11 mouse cellular contexts compared by ENCODE assay signal in genomic region chr13:94159478-94160220, GRCm38 (mm10).
DNase-seq lines count a peak whose midpoint lies in the region; ATAC-seq and TF ChIP-seq lines count a peak whose summit lies in the region.
"Had no signal": no experiment of that assay in that cellular context is flagged by ENCODE, and none has a peak within 500 bp of the region (broad histone marks: within the 10 kb centered on the region; RNA-seq: fewer than 3 reads in every experiment).

No protein-coding gene starts in this region.

- peak; percentile 38 for DNase-seq in kidney, adult 8-10 months
- no peak for DNase-seq in kidney, postnatal 4 days
- DNase-seq in kidney, adult 9 months: peak; percentile 50
- no peak for DNase-seq in hindbrain, postnatal 0 days (ENCODE audit: low spot score)
- no peak for DNase-seq in thymus, adult 2 months
- DNase-seq: right cerebral cortex, postnatal 4 days; thymus, adult 18-20 months had no signal

- no peak for ATAC-seq in embryonic facial prominence, embryonic 12.5 days (ENCODE audit: insufficient number of reproducible peaks, insufficient read depth, low FRiP score, low TSS enrichment)
- no peak for ATAC-seq in hindbrain, postnatal 0 days

- no peaks in the 10 kb centered on the region for H3K9me3 ChIP-seq in embryonic facial prominence, embryonic 12.5 days
- no peaks in the 10 kb centered on the region for H3K9me3 ChIP-seq in hindbrain, postnatal 0 days (ENCODE audit: low read length)
- H3K9me3 ChIP-seq: midbrain, embryonic 13.5 days; neural tube, embryonic 15.5 days had no signal

- peak overlapping the region; percentile 81 for H3K27ac ChIP-seq in embryonic facial prominence, embryonic 12.5 days
- H3K27ac ChIP-seq in macrophage: peak overlapping the region; percentile 95
- no peak overlapping the region for H3K27ac ChIP-seq in hindbrain, postnatal 0 days
- no peak overlapping the region for H3K27ac ChIP-seq in thymus, adult 2 months (ENCODE audit: control insufficient read depth, insufficient read depth, low read length)
- H3K27ac ChIP-seq: midbrain, embryonic 13.5 days; neural tube, embryonic 15.5 days had no signal

- 68% methylated on average over 7 of the region's 7 CpGs for WGBS in embryonic facial prominence, embryonic 12.5 days
- 47% methylated on average over 7 of the region's 7 CpGs for WGBS in macrophage (ENCODE audit: missing documents)
- 84% methylated on average over 7 of the region's 7 CpGs for WGBS in hindbrain, postnatal 0 days
- WGBS in thymus, adult 2 months: 91% methylated on average over 7 of the region's 7 CpGs

- no peaks in the 10 kb centered on the region for H3K27me3 ChIP-seq in embryonic facial prominence, embryonic 12.5 days
- no peaks in the 10 kb centered on the region for H3K27me3 ChIP-seq in hindbrain, postnatal 0 days (ENCODE audit: insufficient read depth, low read length)
- no peaks in the 10 kb centered on the region for H3K27me3 ChIP-seq in thymus, adult 2 months (ENCODE audit: control insufficient read depth, insufficient read depth, low read length)
- H3K27me3 ChIP-seq: midbrain, embryonic 13.5 days; neural tube, embryonic 15.5 days had no signal

- H3K4me2 ChIP-seq in embryonic facial prominence, embryonic 12.5 days (replicated peaks): no peak overlapping the region
- H3K4me2 ChIP-seq in hindbrain, postnatal 0 days (ENCODE audit: low read depth, low read length): no peak overlapping the region
- H3K4me2 ChIP-seq: midbrain, embryonic 13.5 days; neural tube, embryonic 15.5 days had no signal

- no peak for TF ChIP-seq CTCF in hindbrain, postnatal 0 days (IDR thresholded peaks at IDR 0.05; ENCODE audit: low read depth)
- TF ChIP-seq CTCF in thymus, adult 2 months (IDR thresholded peaks at IDR 0.05; ENCODE audit: borderline replicate concordance, control insufficient read depth, extremely low read depth, insufficient read depth, low read length, poor library complexity): no peak

- peaks cover 27% of the 10 kb centered on the region for H3K4me1 ChIP-seq in embryonic facial prominence, embryonic 12.5 days
- no peaks in the 10 kb centered on the region for H3K4me1 ChIP-seq in hindbrain, postnatal 0 days (ENCODE audit: insufficient read depth, low read length)
- no peaks in the 10 kb centered on the region for H3K4me1 ChIP-seq in thymus, adult 2 months (replicated peaks; ENCODE audit: control insufficient read depth, insufficient read depth, low read length)

- H3K79me2 ChIP-seq in macrophage (ENCODE audit: inconsistent target): peaks cover 20% of the 10 kb centered on the region; the same call in 1 of the 2 replicates

- H3K36me3 ChIP-seq in embryonic facial prominence, embryonic 12.5 days: no peaks in the 10 kb centered on the region
- no peaks in the 10 kb centered on the region for H3K36me3 ChIP-seq in macrophage (ENCODE audit: inconsistent target)
- no peaks in the 10 kb centered on the region for H3K36me3 ChIP-seq in hindbrain, postnatal 0 days (ENCODE audit: insufficient read depth, low read length)
- no peaks in the 10 kb centered on the region for H3K36me3 ChIP-seq in thymus, adult 2 months (ENCODE audit: control insufficient read depth, insufficient read depth, low read length)
- H3K36me3 ChIP-seq: midbrain, embryonic 13.5 days; neural tube, embryonic 15.5 days had no signal

- H3K9ac ChIP-seq in embryonic facial prominence, embryonic 12.5 days: no peak overlapping the region
- no peak overlapping the region for H3K9ac ChIP-seq in hindbrain, postnatal 0 days (replicated peaks; ENCODE audit: low read length)
- H3K9ac ChIP-seq: midbrain, embryonic 13.5 days; neural tube, embryonic 15.5 days had no signal

- no peak for TF ChIP-seq POLR2A in thymus, adult 2 months (IDR thresholded peaks at IDR 0.05; ENCODE audit: control insufficient read depth, extremely low read depth, insufficient read depth, low read length, poor library complexity)

- no peak overlapping the region for H3K4me3 ChIP-seq in embryonic facial prominence, embryonic 12.5 days
- no peak overlapping the region for H3K4me3 ChIP-seq in macrophage (ENCODE audit: inconsistent target)
- no peak overlapping the region for H3K4me3 ChIP-seq in hindbrain, postnatal 0 days (ENCODE audit: low read length)
- no peak overlapping the region for H3K4me3 ChIP-seq in thymus, adult 2 months (ENCODE audit: control insufficient read depth, insufficient read depth, low read length)
- H3K4me3 ChIP-seq: midbrain, embryonic 13.5 days; neural tube, embryonic 15.5 days had no signal

Comparison
In these comparisons a context has a peak if more than half of its experiments do, and no peak if none do; other contexts are left out.
1. DNase-seq: peak in kidney, adult 8-10 months (2 of 2) and kidney, adult 9 months (single experiment); none in kidney, postnatal 4 days (0 of 2), hindbrain, postnatal 0 days (single experiment) and thymus, adult 2 months (single experiment).
2. H3K27ac ChIP-seq: peak in embryonic facial prominence, embryonic 12.5 days (single experiment) and macrophage (single experiment); none in hindbrain, postnatal 0 days (single experiment) and thymus, adult 2 months (single experiment).